ENCODE assay signal across 12 mouse cellular contexts in the genomic region with DNA sequence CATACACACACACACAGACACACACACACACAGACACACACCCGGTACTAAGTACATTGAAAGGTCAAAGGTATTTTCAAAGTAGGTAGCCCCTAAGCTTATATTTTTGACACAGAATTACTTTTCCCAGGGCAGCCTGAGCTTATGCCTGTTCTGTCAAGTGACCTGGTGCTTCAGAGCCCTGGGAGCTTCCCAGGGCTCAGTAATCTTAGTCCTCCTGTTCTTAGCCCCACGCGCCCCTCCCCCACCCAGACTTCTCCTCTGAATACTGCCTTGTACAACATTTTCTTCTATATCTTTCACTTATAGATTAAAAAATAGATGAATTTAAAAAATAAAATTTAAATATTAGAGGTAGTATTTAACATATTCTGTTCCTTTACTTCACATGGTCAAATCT. TPM values are rescaled to one million over a fixed set of nuclear protein-coding genes. Genes with fewer than 3 reads are reported as not detected.
DNase-seq lines count a peak whose midpoint lies in the region; ATAC-seq lines count a peak whose summit lies in the region.
"Had no signal": no experiment of that assay in that cellular context is flagged by ENCODE, and none has a peak within 500 bp of the region (broad histone marks: within the 10 kb centered on the region; RNA-seq: fewer than 3 reads in every experiment).

No protein-coding gene starts in this region.

- no peak for ATAC-seq in forebrain, embryonic 11.5 days (replicated peaks; ENCODE audit: low FRiP score)
- ATAC-seq in hindbrain, embryonic 16.5 days = no peak
- no peak for ATAC-seq in midbrain, embryonic 16.5 days

- H3K9ac ChIP-seq in forebrain, embryonic 11.5 days (ENCODE audit: low read length) = no peak overlapping the region
- peak overlapping the region; percentile 48 for H3K9ac ChIP-seq in hindbrain, embryonic 16.5 days (ENCODE audit: low read depth, low read length)
- H3K9ac ChIP-seq in midbrain, embryonic 16.5 days (ENCODE audit: low read depth, low read length) = no peak overlapping the region
- H3K9ac ChIP-seq: liver, embryonic 15.5 days had no signal

- H3K4me2 ChIP-seq in forebrain, embryonic 11.5 days (ENCODE audit: low read depth, low read length, severe bottlenecking) = no peak overlapping the region
- H3K4me2 ChIP-seq in hindbrain, embryonic 16.5 days (ENCODE audit: low read length) = peak overlapping the region; percentile 29
- peak overlapping the region; percentile 27 for H3K4me2 ChIP-seq in midbrain, embryonic 16.5 days (ENCODE audit: low read length)
- H3K4me2 ChIP-seq: liver, embryonic 15.5 days had no signal

- H3K4me1 ChIP-seq in forebrain, embryonic 10.5 days = peaks cover 54% of the 10 kb centered on the region
- H3K4me1 ChIP-seq in forebrain, embryonic 11.5 days (replicated peaks; ENCODE audit: control insufficient read depth, insufficient read depth, low read length) = peaks cover 8% of the 10 kb centered on the region; the same call in 1 of the 2 replicates
- H3K4me1 ChIP-seq in hindbrain, embryonic 16.5 days (ENCODE audit: control insufficient read depth, insufficient read depth, low read depth, low read length) = peaks cover 4% of the 10 kb centered on the region
- H3K4me1 ChIP-seq in midbrain, embryonic 16.5 days (ENCODE audit: control insufficient read depth, insufficient read depth, low read length) = peaks cover 4% of the 10 kb centered on the region; the same call in 1 of the 2 replicates

- no peaks in the 10 kb centered on the region for H3K36me3 ChIP-seq in forebrain, embryonic 10.5 days (replicated peaks)
- no peaks in the 10 kb centered on the region for H3K36me3 ChIP-seq in forebrain, embryonic 11.5 days (ENCODE audit: control insufficient read depth, insufficient read depth, low read length)
- no peaks in the 10 kb centered on the region for H3K36me3 ChIP-seq in hindbrain, embryonic 16.5 days (ENCODE audit: control insufficient read depth, insufficient read depth, low read length)
- H3K36me3 ChIP-seq in midbrain, embryonic 16.5 days (ENCODE audit: control insufficient read depth, insufficient read depth, low read length) = no peaks in the 10 kb centered on the region
- H3K36me3 ChIP-seq: liver, embryonic 15.5 days had no signal

- no peak overlapping the region for H3K27ac ChIP-seq in forebrain, embryonic 10.5 days
- H3K27ac ChIP-seq in forebrain, embryonic 11.5 days (ENCODE audit: low read depth, low read length) = no peak overlapping the region
- peak overlapping the region; percentile 69 for H3K27ac ChIP-seq in hindbrain, embryonic 16.5 days (ENCODE audit: low read depth, low read length)
- peak overlapping the region; percentile 23; the same call in 1 of the 2 replicates for H3K27ac ChIP-seq in midbrain, embryonic 16.5 days (ENCODE audit: low read length)
- H3K27ac ChIP-seq: liver, embryonic 15.5 days had no signal

- H3K9me3 ChIP-seq in forebrain, embryonic 10.5 days = no peaks in the 10 kb centered on the region
- H3K9me3 ChIP-seq in forebrain, embryonic 11.5 days (ENCODE audit: control insufficient read depth, low read length) = no peaks in the 10 kb centered on the region
- no peaks in the 10 kb centered on the region for H3K9me3 ChIP-seq in hindbrain, embryonic 16.5 days (ENCODE audit: control insufficient read depth, low read length)
- no peaks in the 10 kb centered on the region for H3K9me3 ChIP-seq in midbrain, embryonic 16.5 days (replicated peaks; ENCODE audit: control insufficient read depth, low read length, poor library complexity, severe bottlenecking)
- H3K9me3 ChIP-seq: liver, embryonic 15.5 days had no signal

- 12% methylated on average over 3 of the region's 3 CpGs for WGBS in forebrain, embryonic 10.5 days
- 5% methylated on average over 3 of the region's 3 CpGs for WGBS in forebrain, embryonic 11.5 days
- 31% methylated on average over 3 of the region's 3 CpGs for WGBS in hindbrain, embryonic 16.5 days
- WGBS in midbrain, embryonic 16.5 days = 12% methylated on average over 3 of the region's 3 CpGs

- no peak for DNase-seq in forebrain, embryonic 10.5 days (ENCODE audit: extremely low spot score, low spot score)
- DNase-seq in forebrain, embryonic 11.5 days (ENCODE audit: low spot score) = no peak
- peak; percentile 41 for DNase-seq in embryo, embryonic 10 days (ENCODE audit: low spot score)
- no peak for DNase-seq in layer of hippocampus, adult 9-11 months
- DNase-seq in adrenal gland, adult 2 months = no peak
- DNase-seq in spleen, postnatal 14 days (ENCODE audit: low spot score in 2 of 2) = no peak
- DNase-seq: kidney, postnatal 10 days had no signal

- peaks cover 100% of the 10 kb centered on the region for H3K27me3 ChIP-seq in forebrain, embryonic 10.5 days (ENCODE audit: poor library complexity, severe bottlenecking)
- peaks cover 51% of the 10 kb centered on the region for H3K27me3 ChIP-seq in forebrain, embryonic 11.5 days (ENCODE audit: control insufficient read depth, insufficient read depth, low read length)
- peaks cover 3% of the 10 kb centered on the region; the same call in 1 of the 2 replicates for H3K27me3 ChIP-seq in hindbrain, embryonic 16.5 days (replicated peaks; ENCODE audit: control insufficient read depth, insufficient read depth, low read length)
- H3K27me3 ChIP-seq in midbrain, embryonic 16.5 days (ENCODE audit: control insufficient read depth, insufficient read depth, low read depth, low read length) = no peaks in the 10 kb centered on the region; the same call in 1 of the 2 replicates

- H3K4me3 ChIP-seq in forebrain, embryonic 10.5 days = peak overlapping the region; percentile 26; the same call in 1 of the 2 replicates
- no peak overlapping the region for H3K4me3 ChIP-seq in forebrain, embryonic 11.5 days (ENCODE audit: low read depth, low read length)
- peak overlapping the region; percentile 38 for H3K4me3 ChIP-seq in hindbrain, embryonic 16.5 days (ENCODE audit: low read length)
- peak overlapping the region; percentile 38 for H3K4me3 ChIP-seq in midbrain, embryonic 16.5 days (ENCODE audit: low read depth, low read length)
- H3K4me3 ChIP-seq: liver, embryonic 15.5 days had no signal

RNA-seq across cellular contexts. Expression of a gene that starts 3.6 kb away (rescaled TPM):
- 8.4 and 14.7 TPM in 2 replicates for polyA plus RNA-seq in forebrain, embryonic 10.5 days (2016; fragmentation: Nextera tagmentation; extraction: Ambion mirVana)
- 7.1 and 7.5 TPM in 2 replicates for polyA plus RNA-seq in forebrain, embryonic 11.5 days (2014; fragmentation: Nextera tagmentation; extraction: Ambion mirVana)
- 190 and 200 TPM in 2 replicates for polyA plus RNA-seq in hindbrain, embryonic 16.5 days (2015; fragmentation: Nextera tagmentation; extraction: Ambion mirVana)
- 53.9 and 67.8 TPM in 2 replicates for polyA plus RNA-seq in midbrain, embryonic 16.5 days (2015; fragmentation: Nextera tagmentation; extraction: Ambion mirVana)
- 10 to 100 TPM in 1 of 2 experiments, 1 to 10 TPM in 1; 7.3 to 14.6 TPM for total RNA-seq in adrenal gland, adult 2 months (2021)
- polyA plus RNA-seq in adrenal gland, adult 2 months (2012; rRNA removed) = 4.0 and 6.1 TPM in 2 replicates
- total RNA-seq: monocyte, adult 5-6 weeks had no signal
- polyA plus RNA-seq: spleen, adult 2 months had no signal

Comparison
In these comparisons a context has a peak if more than half of its experiments do, and no peak if none do; other contexts are left out.
1. H3K27ac ChIP-seq: peak in hindbrain, embryonic 16.5 days (single experiment) and midbrain, embryonic 16.5 days (single experiment); none in forebrain, embryonic 10.5 days (single experiment) and forebrain, embryonic 11.5 days (single experiment).